ENCODE assay signal across 21 mouse cellular contexts in the genomic region with DNA sequence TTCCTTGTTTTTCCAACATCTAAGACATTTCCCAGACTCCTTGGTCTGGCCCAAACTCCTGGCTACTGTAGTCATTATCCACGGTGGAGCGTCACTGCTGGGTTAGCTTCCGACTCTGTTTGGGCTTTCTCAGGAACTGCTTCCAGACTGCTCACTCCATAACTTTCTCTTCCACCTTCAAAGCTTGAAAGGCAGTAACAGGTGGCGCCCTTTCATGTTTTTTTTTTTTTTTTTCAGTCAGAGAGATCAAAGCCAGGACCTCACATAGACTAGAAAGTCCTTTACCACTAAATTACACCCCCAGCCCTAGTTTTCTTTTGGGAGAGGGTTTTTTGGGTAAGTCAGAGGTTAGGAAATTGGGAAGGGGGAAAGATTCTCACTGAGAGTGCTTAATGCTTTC. TPM values are rescaled to one million over a fixed set of nuclear protein-coding genes. Genes with fewer than 3 reads are reported as not detected.
"Had no signal": no experiment of that assay in that cellular context is flagged by ENCODE, and none has a peak within 500 bp of the region (broad histone marks: within the 10 kb centered on the region; RNA-seq: fewer than 3 reads in every experiment).

No protein-coding gene starts in this region.

- DNase-seq: liver, postnatal 0 days; lung, adult 2 months; lung, postnatal 14 days; lung, postnatal 36 days; midbrain, embryonic 14.5 days; retina, postnatal 1 day; right cerebral cortex, adult 18-20 months; right cerebral cortex, postnatal 25 days; right cerebral cortex, postnatal 4 days; thymus, postnatal 14 days; thymus, postnatal 36 days had no signal

- H3K9ac ChIP-seq: liver, embryonic 15.5 days; liver, postnatal 0 days; lung, embryonic 15.5 days; midbrain, embryonic 12.5 days; neural tube, embryonic 13.5 days; neural tube, embryonic 15.5 days; stomach, embryonic 15.5 days had no signal

- H3K4me1 ChIP-seq: stomach, embryonic 15.5 days had no signal

- H3K4me3 ChIP-seq: liver, embryonic 15.5 days; lung, embryonic 15.5 days; megakaryocyte, embryonic 14.5 days; midbrain, embryonic 10.5 days; midbrain, embryonic 12.5 days; neural tube, embryonic 13.5 days; neural tube, embryonic 15.5 days; stomach, embryonic 15.5 days had no signal

- H3K27me3 ChIP-seq: lung, embryonic 15.5 days; midbrain, embryonic 12.5 days; neural tube, embryonic 13.5 days; neural tube, embryonic 15.5 days; stomach, embryonic 15.5 days had no signal

- H3K27ac ChIP-seq: liver, embryonic 15.5 days; lung, embryonic 15.5 days; macrophage; midbrain, embryonic 10.5 days; midbrain, embryonic 12.5 days; neural tube, embryonic 13.5 days; neural tube, embryonic 15.5 days; stomach, embryonic 15.5 days; stomach, postnatal 0 days had no signal

- H3K36me3 ChIP-seq: liver, embryonic 15.5 days; lung, embryonic 15.5 days; midbrain, embryonic 10.5 days; midbrain, embryonic 12.5 days; neural tube, embryonic 13.5 days; neural tube, embryonic 15.5 days; stomach, embryonic 15.5 days had no signal

- H3K9me3 ChIP-seq: liver, embryonic 15.5 days; lung, embryonic 15.5 days; megakaryocyte, embryonic 14.5 days; midbrain, embryonic 10.5 days; midbrain, embryonic 12.5 days; neural tube, embryonic 13.5 days; neural tube, embryonic 15.5 days; stomach, embryonic 15.5 days had no signal

RNA-seq across cellular contexts. Expression of a gene that starts 1.5 kb away (rescaled TPM):
- polyA plus RNA-seq: macrophage had no signal
